Mouse (Mus musculus) cerebellum, postnatal 25 days (tissue): ENCODE results near the gene Scnn1g.

Source experiments
- DNase-seq, 2 experiments: peaks; one replicate each; pipeline ENCODE4 v3.0.0; 2021; ENCODE audit warnings: mixed read lengths in 2 of 2

The Scnn1g gene

DNA sequence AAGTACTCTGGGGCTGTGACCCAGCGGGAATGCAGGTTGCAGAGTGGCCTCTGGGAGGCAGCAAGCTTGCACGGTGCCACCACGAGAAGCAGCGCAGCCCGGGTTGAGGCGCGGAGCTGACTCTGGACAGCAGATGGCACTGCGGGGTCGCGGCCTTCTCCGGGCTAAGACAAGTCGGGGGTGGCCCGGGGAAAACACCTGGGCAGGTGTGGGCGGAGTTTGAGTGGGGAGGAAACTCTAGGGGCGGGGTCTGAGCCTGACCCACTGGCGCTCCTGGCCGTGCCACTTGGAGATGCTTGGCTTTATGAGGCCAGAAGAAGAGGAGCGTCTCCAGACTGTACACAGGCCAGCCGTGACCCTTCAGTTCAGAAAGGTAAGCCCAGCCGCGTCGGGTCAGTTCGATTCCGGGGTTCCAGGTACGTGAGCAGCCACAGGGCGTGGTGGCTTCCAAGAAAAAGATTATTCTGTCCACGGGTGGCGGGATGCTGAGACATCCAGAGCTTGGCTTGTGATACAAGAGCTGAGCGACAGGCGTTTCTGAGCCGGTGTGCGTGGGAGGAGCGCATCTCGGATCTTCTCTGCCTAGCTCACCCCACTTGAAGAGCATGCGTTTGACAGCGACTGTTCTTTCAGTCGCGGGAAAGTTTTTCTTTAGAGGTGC is at the start of gene Scnn1g:
Gene Scnn1g (plus strand): TSS at position 309 of the 661 bp plus-strand sequence.
- DNase-seq: peak; percentile 96

DNA sequence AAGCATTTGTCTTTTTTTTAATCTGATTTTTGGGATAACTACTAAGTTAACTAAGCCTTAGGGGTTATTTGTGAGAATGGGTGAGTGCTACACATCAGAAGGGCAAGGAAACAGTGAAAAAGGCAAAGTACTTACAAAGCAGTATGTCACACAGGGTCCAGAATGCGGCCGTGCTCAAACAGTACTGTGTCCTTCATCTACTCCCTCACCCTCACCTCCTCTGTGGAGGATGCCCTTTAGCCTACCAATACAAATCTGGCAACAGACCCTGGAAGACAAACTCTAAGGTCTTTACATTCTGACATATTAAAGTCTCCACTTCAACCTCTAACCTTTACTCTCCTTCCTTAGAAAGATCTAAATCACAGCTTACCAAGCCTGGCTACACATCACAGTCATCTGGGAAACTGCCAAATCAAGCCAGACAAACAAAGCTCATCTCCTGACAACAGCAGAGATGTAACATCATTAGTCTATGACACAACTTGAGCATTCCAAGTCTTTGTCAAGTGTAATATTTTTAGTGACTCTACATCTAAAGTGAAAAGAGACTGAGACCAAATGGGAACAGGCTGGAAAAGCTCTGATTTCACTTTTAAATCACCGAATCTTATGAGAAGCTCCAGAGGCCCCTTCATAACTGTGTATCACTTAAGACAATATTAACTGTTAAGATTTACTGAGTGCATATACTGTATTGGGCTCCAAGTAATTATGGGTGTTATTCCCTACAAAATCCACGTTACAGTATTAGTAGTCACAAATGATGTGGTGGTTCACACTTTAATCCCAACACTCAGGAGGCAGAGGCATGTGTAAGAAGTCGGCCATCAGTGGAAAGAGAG is 48.9 kb upstream of the Scnn1g start:
- DNase-seq: no peak

DNA sequence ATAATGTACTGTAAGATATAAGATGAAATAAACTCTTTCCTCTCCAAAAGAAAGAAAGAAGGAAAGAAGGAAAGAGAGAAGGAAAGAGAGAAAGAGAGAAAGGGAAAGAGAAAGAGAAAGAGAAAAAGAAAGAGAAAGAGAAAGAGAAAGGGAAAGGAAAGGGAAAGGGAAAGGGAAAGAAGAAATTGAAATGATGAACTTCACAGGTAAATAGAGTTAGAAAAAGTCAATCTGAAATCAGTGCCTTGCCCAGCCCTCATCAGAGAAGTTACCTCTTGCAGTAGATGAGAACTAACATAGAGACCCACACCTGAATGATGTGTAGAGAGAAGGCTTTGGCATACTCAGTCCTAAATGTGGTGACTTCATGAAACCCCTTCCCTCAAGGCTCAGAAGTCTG is 44.9 kb upstream of the Scnn1g start:
- DNase-seq: no peak

DNA sequence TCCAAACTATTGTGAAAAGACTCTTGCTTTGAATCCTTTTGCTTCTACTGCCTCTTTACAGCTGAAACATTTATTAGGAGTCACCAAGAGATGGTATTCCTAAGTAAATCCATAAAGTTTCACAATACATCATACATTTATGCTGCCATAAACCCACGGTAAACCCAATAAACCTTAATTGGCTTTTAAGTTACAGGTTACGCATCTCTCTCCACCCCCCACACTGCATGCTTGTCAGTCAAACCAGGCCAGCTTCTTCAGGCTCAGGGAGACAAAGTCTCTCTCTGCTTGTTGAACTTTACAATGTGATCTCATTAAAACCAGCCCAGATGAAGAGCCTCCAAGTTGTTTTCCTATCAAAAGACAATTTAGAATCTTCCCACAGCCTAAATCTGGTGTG is 42.5 kb upstream of the Scnn1g start:
- no peak for DNase-seq

DNA sequence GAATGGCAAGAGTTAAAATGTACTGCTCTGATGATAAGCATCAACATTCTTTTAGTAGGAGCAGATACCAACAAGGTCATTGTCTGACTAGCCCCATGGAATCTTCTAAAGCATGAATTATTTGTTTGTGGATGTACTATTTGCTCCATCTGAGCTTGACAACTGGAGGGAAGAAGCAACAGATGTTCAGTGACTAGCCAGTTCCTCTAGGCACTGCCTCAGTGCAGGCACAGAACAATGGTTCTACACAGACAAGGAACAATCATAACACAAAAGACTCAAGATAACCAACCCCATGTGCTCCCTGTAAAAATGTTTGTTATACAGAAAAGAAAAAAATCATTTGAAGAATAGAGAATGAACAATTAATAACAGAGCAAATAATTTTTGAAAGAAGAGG is 37.1 kb upstream of the Scnn1g start:
- DNase-seq: no peak

DNA sequence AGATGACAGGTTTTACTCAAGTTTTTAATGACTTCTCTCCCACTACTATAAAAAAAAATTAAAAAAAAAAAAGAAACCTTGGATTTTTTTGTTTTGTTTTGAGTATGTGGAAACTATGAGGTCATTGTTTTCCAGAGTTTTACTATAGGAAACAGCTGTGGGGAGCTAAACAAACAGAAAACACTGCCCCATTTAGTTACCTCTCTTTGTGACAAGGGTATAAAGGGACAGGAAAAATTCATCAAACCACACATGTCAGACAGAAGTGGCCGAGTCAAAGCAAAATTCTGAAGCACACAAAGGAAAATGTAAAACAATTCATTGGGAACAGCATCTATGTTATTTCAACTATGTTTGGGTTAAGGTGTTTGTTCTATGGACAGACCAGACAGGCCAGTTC is 36.7 kb upstream of the Scnn1g start:
- DNase-seq: no peak

DNA sequence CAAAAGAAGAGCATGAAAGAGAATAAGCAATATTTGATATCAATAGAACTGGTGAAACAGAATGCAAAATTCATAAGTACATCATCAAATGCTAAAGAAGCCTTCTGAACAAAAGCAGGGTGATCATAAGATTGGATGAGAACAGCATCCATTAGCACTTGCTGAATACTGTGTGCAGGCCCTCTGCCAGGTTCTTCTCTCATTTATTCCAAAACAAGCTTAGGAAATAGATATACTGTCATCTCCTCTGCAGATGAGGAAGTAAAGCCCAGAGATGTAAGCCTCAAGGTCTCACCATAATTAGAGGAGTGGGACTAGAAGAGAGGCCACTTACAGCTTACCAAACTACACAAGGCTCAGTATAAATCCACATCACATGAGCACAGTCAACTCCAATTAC is 35.1 kb upstream of the Scnn1g start:
- no peak for DNase-seq

DNA sequence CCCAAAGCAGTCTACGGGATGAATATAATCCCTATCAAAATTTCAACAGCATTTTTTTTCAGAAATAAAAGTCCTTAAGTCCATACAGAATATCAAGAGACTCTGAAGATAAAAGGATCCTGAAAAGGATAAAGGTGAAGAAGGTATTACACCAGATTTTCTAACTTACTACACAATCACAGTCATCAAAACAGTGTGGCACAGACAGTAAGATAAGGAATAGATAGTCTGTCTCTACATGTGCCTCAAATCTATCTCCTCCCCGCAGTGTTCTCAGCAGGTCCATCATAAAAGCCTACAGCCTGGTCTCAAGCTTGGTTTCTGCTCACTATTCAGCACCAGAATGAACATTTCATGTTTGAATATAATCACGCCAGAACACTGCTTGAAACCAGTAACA is 33.8 kb upstream of the Scnn1g start:
- no peak for DNase-seq

DNA sequence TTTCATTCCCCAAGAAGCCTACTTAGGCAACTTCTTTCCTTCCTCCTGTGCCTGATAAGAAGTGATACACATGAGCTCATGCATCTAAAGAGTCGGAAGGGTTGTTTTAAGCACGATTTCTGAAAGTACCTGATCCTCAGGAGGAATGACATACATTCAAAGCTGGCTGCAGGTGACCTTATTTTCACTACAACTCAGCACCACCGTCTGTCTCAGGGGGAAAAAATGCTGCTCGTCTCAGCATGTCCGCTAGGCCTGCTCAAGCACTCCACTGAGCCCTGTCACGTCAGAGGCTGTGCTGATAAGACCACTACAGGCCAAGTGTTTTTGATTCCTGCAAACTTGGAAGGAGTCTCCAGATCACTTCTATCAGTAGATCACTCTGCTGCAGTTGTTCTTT is 32.3 kb upstream of the Scnn1g start:
- DNase-seq: peak; percentile 16 to 22

DNA sequence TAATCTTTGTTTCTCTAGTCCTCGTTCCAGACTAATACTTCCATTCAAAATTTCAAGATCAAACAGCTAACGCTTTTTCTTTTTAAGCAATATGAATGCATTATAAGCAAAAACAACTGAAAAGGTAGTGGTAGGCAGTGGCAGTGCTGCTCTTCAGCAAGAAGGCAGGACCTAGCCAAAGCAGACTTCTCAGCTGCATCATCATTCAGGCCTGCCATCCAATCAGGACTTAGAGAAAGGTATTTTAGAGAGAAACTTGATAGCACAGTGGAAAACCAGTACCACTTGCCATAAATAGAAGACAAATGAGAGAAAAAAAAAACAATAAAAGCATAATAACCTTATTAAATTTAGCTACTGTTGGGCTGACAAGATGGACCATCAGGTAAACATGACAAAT is 29.2 kb upstream of the Scnn1g start:
- no peak for DNase-seq

DNA sequence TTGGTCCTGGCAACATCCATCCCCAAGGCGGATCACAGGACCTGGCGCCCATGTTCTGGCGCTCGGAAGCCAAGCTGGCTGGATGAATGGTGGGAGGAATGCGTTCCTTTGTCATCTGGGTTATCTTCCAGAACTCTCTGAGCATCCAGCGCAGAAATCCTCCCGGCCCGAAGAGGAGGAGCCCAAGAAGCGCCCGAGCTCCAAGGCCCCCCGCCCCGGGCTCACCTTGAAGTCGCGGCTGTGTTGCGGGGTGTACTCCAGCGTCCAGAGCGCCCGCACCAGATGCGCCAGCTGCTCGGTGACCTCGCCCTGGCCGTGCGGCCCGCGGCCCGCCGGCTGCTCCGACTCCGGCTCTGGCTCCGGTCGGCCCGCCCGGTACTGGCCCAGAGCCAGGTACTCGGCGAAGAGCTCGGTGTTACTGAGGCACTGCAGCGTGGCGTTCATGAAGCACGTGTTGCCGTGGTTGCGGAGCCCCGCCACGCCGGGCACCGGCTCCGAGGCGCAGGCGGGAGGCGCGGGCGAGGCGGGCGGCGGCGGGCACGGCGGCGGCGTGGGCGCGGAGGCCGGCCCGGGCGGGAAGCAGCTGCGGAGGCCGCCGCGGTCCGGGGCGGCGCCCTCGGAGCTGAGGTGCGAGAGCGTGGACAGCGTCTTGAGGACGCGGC is 27.7 kb upstream of the Scnn1g start:
- peak; percentile 70 to 79 for DNase-seq

DNA sequence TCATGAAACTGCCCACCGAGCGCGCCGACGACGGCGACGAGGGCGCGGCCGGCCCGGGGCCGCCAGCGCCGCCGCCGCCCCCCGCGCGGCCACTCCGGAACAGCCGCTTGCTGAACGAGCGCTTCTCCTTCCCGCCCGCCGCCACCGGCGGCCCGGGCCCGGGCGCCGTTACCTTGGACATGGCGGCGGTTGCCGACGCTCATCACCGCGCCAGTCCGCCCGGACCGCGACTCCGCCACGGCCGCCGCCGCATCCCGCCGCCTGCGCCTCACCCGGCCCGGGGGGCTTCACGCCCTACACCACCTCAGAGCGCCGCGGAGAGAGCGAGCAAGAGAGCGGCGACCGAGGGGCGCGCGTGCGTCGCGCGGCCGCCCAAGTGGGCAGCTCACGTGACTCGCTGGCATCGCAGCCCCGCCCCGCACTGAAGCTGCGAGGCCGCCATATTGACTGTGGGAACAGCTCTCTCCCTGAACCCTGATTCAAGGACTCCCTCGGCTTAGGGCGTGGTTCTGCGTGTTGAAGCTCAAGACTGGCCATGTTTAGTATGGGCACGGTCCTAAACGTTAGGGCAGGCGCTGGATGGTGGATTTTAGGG is 27.1 kb upstream of the Scnn1g start, which contains the start of gene Usp31:
Gene Usp31 (minus strand): TSS at position 181 of the 595 bp plus-strand sequence.
- DNase-seq: peak; percentile 96 to 97

DNA sequence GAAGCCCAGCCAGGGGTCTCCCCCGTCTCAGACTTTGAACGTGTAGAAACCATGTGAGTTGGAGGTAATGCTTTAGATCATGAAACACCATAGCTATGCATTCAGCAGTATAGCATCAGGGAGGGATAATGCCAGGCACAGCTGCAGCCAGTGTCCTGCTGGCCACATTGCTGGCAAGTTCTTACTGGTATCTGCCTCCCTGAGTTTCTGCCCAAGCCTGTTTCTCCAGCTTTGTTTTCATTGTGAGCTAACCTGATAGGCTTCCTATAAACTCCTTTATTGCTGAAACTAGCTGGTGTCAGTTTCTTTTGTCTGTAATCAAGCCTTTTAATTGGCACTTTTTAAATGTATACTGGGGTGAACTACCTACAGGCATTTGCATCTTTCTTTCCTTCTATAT is 23.1 kb upstream of the Scnn1g start:
- no peak for DNase-seq

DNA sequence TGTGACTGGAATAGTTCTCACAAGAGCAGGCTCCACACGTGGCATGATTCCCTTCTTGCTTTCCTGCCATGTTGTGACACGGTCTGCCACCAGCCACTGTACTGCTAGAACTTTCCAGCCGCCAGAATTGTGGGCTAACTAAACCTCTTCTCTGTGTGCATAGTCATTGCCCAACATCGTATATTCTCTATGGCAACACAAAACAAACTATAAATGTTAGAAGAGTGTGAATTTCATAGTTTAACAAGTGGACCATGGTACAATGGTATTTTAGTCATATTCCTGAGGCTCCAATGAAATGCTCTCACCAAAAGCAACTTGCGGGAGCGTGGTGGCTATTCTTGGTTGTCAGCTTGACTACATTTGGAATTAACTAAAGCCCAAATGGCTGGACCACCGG is 17.2 kb upstream of the Scnn1g start:
- no peak for DNase-seq

DNA sequence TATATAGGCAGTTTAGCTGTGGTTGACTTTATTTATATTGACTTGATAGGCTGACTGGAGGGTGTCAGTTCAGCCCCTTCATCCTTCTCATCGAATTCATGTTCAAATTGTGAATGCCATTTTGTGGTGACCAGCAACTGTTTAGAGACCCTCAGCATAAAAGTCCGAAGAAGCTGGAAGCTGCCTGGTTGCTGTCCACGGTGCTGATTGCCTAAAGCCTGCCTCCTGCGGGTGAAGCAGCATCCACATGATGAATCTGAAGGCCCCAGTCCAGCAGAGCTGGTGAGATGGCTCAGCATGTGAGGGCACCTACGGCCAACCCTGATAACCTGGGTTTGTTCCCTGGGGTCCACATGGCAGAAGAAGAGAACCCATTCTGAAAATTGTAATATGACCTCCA is 4.1 kb upstream of the Scnn1g start:
- DNase-seq: no peak

DNA sequence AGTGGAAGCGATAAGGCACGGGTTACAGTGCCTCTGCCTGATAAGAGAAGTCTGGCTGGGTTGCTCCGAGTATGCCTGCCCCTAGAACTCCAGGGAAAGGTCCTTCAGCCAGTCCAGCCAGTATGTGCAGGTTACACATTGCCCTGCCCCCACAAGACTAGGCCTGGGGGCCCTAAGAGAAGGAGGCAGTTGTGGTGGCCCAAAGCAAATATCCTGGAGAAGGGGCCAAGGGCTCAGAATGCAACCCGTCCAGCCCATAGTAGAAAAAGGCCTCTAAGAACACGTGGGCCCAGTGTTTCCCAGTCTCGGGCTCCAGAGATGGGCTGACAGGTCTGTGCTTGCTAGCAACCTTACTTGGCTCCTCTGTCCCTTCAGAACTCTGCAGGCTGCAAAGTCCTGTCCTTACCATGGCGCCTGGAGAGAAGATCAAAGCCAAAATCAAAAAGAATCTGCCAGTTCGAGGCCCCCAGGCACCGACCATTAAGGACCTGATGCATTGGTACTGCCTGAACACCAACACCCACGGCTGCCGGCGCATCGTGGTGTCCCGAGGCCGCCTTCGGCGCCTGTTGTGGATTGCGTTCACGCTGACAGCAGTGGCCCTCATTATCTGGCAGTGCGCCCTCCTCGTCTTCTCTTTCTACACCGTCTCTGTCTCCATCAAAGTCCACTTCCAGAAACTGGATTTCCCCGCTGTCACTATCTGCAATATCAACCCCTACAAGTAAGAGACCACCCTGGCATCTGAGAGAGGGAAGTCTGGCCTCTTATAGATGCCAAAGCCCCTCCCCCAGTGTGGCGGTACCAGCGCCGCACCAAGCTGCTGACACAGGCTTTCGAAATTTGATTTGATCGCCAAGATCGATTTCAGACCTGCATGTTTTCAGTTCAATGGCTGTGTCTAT is 3.5 kb downstream of the Scnn1g start:
- peak; percentile 19 to 49 for DNase-seq

DNA sequence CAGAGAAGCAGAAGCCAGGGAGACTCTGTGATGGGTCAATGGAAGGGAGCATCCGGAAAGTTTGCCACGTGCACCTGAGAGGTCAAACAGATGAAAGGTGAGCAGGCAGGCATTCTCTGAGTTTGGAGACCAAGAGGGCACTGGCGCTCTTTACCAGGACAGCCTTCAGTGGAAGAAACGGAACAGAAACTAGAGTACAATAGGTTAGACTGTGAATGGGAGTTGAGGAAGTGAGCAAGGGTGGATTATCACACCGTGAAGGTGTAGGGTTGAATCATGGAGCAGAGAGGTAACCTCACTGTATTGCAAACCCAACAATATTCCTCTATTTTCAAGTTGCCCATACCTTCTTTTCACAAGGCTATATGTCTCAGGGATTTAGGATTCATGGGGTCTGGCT is 16.0 kb downstream of the Scnn1g start:
- no peak for DNase-seq

DNA sequence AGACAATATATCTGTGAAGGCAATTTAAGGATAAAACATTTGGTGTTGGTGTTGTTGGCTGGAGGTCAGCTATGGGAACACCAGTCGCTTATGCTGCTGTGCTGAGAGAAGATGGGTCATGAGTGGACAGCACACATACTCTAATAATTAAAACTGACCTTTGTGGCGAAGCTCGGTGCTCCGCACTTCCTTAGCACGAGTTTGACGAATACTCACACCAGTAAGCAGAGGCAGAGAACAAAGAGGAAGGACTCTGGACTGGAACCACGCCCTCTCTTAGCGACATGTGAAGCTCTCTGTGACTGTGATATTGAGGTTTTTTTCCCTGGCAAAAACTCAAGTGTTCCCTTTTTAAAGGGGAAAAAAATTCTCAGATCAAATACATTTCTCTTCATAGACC is 20.5 kb downstream of the Scnn1g start:
- DNase-seq: no peak

DNA sequence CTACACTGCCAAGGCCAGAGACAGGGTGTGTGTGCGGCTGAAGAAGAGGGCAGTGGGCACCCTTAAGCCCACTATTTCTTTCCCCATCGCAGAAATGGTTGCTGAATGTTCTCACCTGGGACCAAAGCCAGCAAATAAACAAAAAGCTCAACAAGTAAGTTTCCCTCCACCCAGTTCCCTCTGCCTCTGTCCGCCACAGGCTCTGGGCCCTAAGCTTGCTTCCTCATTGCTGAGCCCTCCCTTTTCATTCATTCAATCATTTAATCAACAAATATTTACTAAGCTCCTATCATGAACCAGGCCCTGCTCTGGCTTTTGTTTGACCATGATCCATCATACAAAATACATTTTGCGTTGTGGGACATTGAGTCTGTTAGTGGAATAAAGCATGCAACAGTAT is 29.0 kb downstream of the Scnn1g start:
- no peak for DNase-seq

DNA sequence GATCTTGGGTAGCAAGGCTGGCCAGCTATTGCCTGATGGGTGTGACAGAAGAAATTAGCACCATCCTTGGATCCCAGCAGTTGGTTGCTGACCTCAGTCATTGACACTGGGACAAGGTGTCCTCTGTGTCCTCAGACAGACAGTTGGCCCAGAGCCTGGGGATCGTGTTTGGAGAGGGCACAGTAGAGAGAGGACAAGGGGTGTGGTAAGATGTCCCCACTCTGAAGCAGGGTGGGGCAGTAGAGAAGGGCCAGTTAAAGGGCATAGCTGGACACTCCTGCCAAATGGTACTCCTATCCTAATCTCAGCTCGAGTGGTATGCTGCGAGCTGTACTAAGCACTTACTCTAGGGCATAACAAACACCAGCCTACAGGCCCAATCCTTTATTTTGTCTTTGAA is 33.6 kb downstream of the Scnn1g start:
- DNase-seq: no peak

DNA sequence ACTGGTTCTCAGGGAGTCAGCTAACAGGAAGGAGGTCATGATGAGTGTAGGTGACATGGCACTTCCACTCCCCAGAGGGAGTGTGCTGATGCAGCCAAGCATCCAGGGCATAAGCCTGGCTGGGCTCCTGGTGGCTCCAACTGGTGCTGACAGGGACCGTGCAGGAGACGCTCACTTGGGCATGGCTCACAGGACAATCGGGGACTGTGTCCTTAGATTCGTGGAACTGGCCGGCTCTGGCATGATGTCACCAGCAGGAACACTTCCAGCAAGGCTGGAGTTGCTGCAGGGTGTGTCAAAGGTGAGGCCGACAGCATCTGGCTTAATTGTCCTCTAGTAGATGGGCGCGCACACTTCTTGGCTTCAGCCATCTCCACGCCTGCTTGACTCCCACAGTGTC is 34.7 kb downstream of the Scnn1g start:
- no peak for DNase-seq

DNA sequence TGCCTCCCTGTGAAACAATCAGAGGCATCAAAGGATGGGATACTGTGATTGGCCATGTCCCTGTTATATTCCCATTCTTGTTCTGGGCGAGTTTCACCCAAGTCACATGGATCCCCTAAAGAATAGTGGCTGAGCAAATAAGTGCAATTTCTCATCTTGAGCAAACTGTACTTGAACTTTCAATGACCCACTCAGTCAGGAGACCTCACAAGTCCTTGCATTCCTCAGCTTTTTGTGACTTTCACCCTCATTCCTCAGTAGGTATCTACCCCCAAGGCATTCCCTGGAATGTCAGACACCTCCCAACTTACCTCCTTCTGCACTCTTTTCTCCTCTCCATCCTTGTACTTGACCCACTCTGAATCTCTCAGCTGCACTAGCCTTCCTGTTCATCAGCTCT is 44.3 kb downstream of the Scnn1g start:
- DNase-seq: no peak
